12 mouse cellular contexts compared by ENCODE assay signal in genomic region chr13:52017598-52018190, GRCm38 (mm10).
A peak's percentile ranks its signal among the peaks of the same experiment; 100 is the strongest.
DNase-seq lines count a peak whose midpoint lies in the region; ATAC-seq and TF ChIP-seq lines count a peak whose summit lies in the region.
"Had no signal": no experiment of that assay in that cellular context is flagged by ENCODE, and none has a peak within 500 bp of the region (broad histone marks: within the 10 kb centered on the region; RNA-seq: fewer than 3 reads in every experiment).

No protein-coding gene starts in this region.

- no peak for TF ChIP-seq POLR2A in cerebellum, adult 2 months (IDR thresholded peaks at IDR 0.05; ENCODE audit: borderline replicate concordance, insufficient read depth, low read length)
- TF ChIP-seq POLR2A in myocyte (IDR thresholded peaks at IDR 0.05; ENCODE audit: insufficient read length, low read depth), result no peak

- H3ac ChIP-seq in myocyte (ENCODE audit: control insufficient read depth, insufficient read length), result no peak overlapping the region

- no peaks in the 10 kb centered on the region for H3K79me2 ChIP-seq in myocyte (ENCODE audit: control insufficient read depth, insufficient read depth)

- H3K27me3 ChIP-seq in heart, embryonic 15.5 days, result no peaks in the 10 kb centered on the region
- H3K27me3 ChIP-seq in heart, embryonic 12.5 days (replicated peaks), result no peaks in the 10 kb centered on the region
- no peaks in the 10 kb centered on the region for H3K27me3 ChIP-seq in cerebellum, adult 2 months (ENCODE audit: control insufficient read depth, insufficient read depth, low read length)
- H3K27me3 ChIP-seq in myocyte (ENCODE audit: control insufficient read depth, insufficient read depth, insufficient read length), result no peaks in the 10 kb centered on the region
- peaks cover 24% of the 10 kb centered on the region for H3K27me3 ChIP-seq in forebrain, embryonic 12.5 days

- DNase-seq in right cerebral cortex, postnatal 14 days, result peak; percentile 26
- DNase-seq in right cerebral cortex, postnatal 4 days, result no peak
- DNase-seq in cerebellum, adult 2 months, result peak; percentile 16 to 33
- no peak for DNase-seq in urinary bladder, adult 2 months (ENCODE audit: low spot score)
- DNase-seq: gastrocnemius, postnatal 36 days; lung, adult 18-20 months had no signal

- ATAC-seq in heart, embryonic 15.5 days (replicated peaks; ENCODE audit: insufficient number of reproducible peaks, insufficient read depth, low FRiP score, low read depth), result 0 out of 2 replicates have a peak, but pooled peaks have one; percentile 20
- ATAC-seq in heart, embryonic 12.5 days (ENCODE audit: insufficient number of reproducible peaks, low FRiP score), result no peak
- ATAC-seq in forebrain, embryonic 12.5 days (ENCODE audit: low FRiP score), result no peak
- ATAC-seq: midbrain, embryonic 16.5 days had no signal

- no peak overlapping the region for H3K4me2 ChIP-seq in heart, embryonic 15.5 days
- no peak overlapping the region for H3K4me2 ChIP-seq in heart, embryonic 12.5 days
- H3K4me2 ChIP-seq in myocyte (ENCODE audit: low read depth), result peak overlapping the region; percentile 18
- no peak overlapping the region for H3K4me2 ChIP-seq in forebrain, embryonic 12.5 days
- H3K4me2 ChIP-seq: hindbrain, embryonic 13.5 days had no signal

- no peaks in the 10 kb centered on the region for H3K9me3 ChIP-seq in heart, embryonic 15.5 days (replicated peaks)
- no peaks in the 10 kb centered on the region for H3K9me3 ChIP-seq in heart, embryonic 12.5 days (replicated peaks)
- no peaks in the 10 kb centered on the region for H3K9me3 ChIP-seq in forebrain, embryonic 12.5 days
- H3K9me3 ChIP-seq: hindbrain, embryonic 13.5 days had no signal

- peaks cover 19% of the 10 kb centered on the region for H3K4me1 ChIP-seq in heart, embryonic 15.5 days (replicated peaks)
- H3K4me1 ChIP-seq in heart, embryonic 12.5 days (replicated peaks), result peaks cover 32% of the 10 kb centered on the region
- peaks cover 3% of the 10 kb centered on the region; the same call in 1 of the 2 replicates for H3K4me1 ChIP-seq in cerebellum, adult 2 months (ENCODE audit: control insufficient read depth, insufficient read depth, low read length)
- H3K4me1 ChIP-seq in forebrain, embryonic 12.5 days, result peaks cover 35% of the 10 kb centered on the region

- H3K27ac ChIP-seq in heart, embryonic 15.5 days, result no peak overlapping the region
- no peak overlapping the region for H3K27ac ChIP-seq in heart, embryonic 12.5 days (ENCODE audit: poor library complexity, severe bottlenecking)
- H3K27ac ChIP-seq in cerebellum, adult 2 months (ENCODE audit: insufficient read depth, low read length), result no peak overlapping the region
- no peak overlapping the region for H3K27ac ChIP-seq in forebrain, embryonic 12.5 days
- H3K27ac ChIP-seq: hindbrain, embryonic 13.5 days had no signal

- H3K36me3 ChIP-seq in heart, embryonic 15.5 days, result no peaks in the 10 kb centered on the region
- no peaks in the 10 kb centered on the region for H3K36me3 ChIP-seq in heart, embryonic 12.5 days
- no peaks in the 10 kb centered on the region for H3K36me3 ChIP-seq in myocyte (ENCODE audit: control insufficient read depth, insufficient read depth)
- H3K36me3 ChIP-seq in forebrain, embryonic 12.5 days (replicated peaks), result no peaks in the 10 kb centered on the region
- H3K36me3 ChIP-seq: hindbrain, embryonic 13.5 days had no signal

- no peak overlapping the region for H3K9ac ChIP-seq in heart, embryonic 15.5 days
- no peak overlapping the region for H3K9ac ChIP-seq in heart, embryonic 12.5 days
- no peak overlapping the region for H3K9ac ChIP-seq in forebrain, embryonic 12.5 days
- H3K9ac ChIP-seq: hindbrain, embryonic 13.5 days had no signal

- WGBS in heart, embryonic 15.5 days, result 48% methylated on average over 11 of the region's 11 CpGs
- WGBS in heart, embryonic 12.5 days, result 50% methylated on average over 11 of the region's 11 CpGs
- WGBS in cerebellum, adult 2 months, result 30% methylated on average over 11 of the region's 11 CpGs
- WGBS in forebrain, embryonic 12.5 days, result 88% methylated on average over 11 of the region's 11 CpGs

- H3K4me3 ChIP-seq in heart, embryonic 15.5 days, result no peak overlapping the region
- H3K4me3 ChIP-seq in heart, embryonic 12.5 days, result no peak overlapping the region
- H3K4me3 ChIP-seq in cerebellum, adult 2 months (replicated peaks; ENCODE audit: insufficient read depth, low read depth, low read length), result no peak overlapping the region
- no peak overlapping the region for H3K4me3 ChIP-seq in myocyte
- no peak overlapping the region for H3K4me3 ChIP-seq in forebrain, embryonic 12.5 days (replicated peaks)
- H3K4me3 ChIP-seq: hindbrain, embryonic 13.5 days had no signal

- TF ChIP-seq CTCF in cerebellum, adult 2 months (IDR thresholded peaks at IDR 0.05; ENCODE audit: borderline replicate concordance, insufficient read depth, low read depth, low read length), result no peak

TF ChIP-seq in myocyte, 11 proteins besides CTCF, POLR2A, EP300 and RAD21:
- TF ChIP-seq MYOD1 (IDR thresholded peaks at IDR 0.05; ENCODE audit: control insufficient read depth in 1 of 3, insufficient read length in 2 of 3, low read depth in 2 of 3) (peak in 2 of 3 experiments; percentile 27 to 55), POLR2AphosphoS2 (IDR thresholded peaks at IDR 0.05; ENCODE audit: insufficient read length, low read depth) (no peak), REST (IDR thresholded peaks at IDR 0.05; ENCODE audit: insufficient read depth, insufficient read length) (no peak), MYOG (IDR thresholded peaks at IDR 0.05; ENCODE audit: control insufficient read depth in 1 of 3, insufficient read depth in 1 of 3, insufficient read length in 2 of 3, low read depth in 2 of 3) (peak in 1 of 3 experiments; percentile 48), E2F4 (IDR thresholded peaks at IDR 0.05; ENCODE audit: insufficient read depth) (no peak), CEBPB (IDR thresholded peaks at IDR 0.05; ENCODE audit: insufficient read depth, poor library complexity, severe bottlenecking) (no peak), USF1 (IDR thresholded peaks at IDR 0.05; ENCODE audit: low read depth) (peak; percentile 12), MAX (IDR thresholded peaks at IDR 0.05; ENCODE audit: low read depth) (no peak), TCF3 (IDR thresholded peaks at IDR 0.05; ENCODE audit: insufficient read length, low read depth) (no peak), SRF (IDR thresholded peaks at IDR 0.05; ENCODE audit: control insufficient read depth, insufficient read length, low read depth) (no peak), TCF12 (IDR thresholded peaks at IDR 0.05; ENCODE audit: insufficient read depth, poor library complexity, severe bottlenecking) (no peak)
TF ChIP-seq in myocyte: peak in this region for 3.

Comparison
In these comparisons a context has a peak if more than half of its experiments do, and no peak if none do; other contexts are left out.
1. DNase-seq: peak in right cerebral cortex, postnatal 14 days (single experiment) and cerebellum, adult 2 months (2 of 2); none in right cerebral cortex, postnatal 4 days (single experiment) and urinary bladder, adult 2 months (single experiment).